Mouse (Mus musculus): ENCODE measurements around the gene Ctu1. TPM values are rescaled to one million over a fixed set of nuclear protein-coding genes. Genes with fewer than 3 reads are reported as not detected.

Ctu1 gene
- polyA plus RNA-seq, 1 experiment from 2014 or later, result 10.8 TPM

- DNase-seq (no peak), ATAC-seq (ENCODE audit: insufficient read depth) (no peak)
- Histone ChIP-seq H3K4me3 (ENCODE audit: low read depth, low read length) (no peak overlapping the region), H3K27ac (ENCODE audit: low read depth) (no peak overlapping the region), H3K36me3 (ENCODE audit: insufficient read depth) (no peaks in the 10 kb centered on the region), H3K9me3 (ENCODE audit: low read depth, low read length) (no peaks in the 10 kb centered on the region), H3K4me2 (no peak overlapping the region), H3K27me3 (ENCODE audit: insufficient read depth, low read length) (no peaks in the 10 kb centered on the region), H3K9ac (no peak overlapping the region), H3K4me1 (ENCODE audit: insufficient read depth) (no peaks in the 10 kb centered on the region)
- TF ChIP-seq CTCF (IDR thresholded peaks at IDR 0.05; ENCODE audit: low read depth), result no peak
- 61% methylated on average over 2 of the region's 2 CpGs for WGBS
Measured at GRCm38 (mm10) chr7:43636194-43636593, 35.6 kb upstream of the Ctu1 start.

GRCm38 (mm10) chr7:43637118-43637517 is 34.7 kb upstream of the Ctu1 start:
- H3K4me2 ChIP-seq, result no peak overlapping the region
- DNase-seq, result no peak
- H3K9ac ChIP-seq, result no peak overlapping the region
- no peak overlapping the region for H3K4me3 ChIP-seq (ENCODE audit: low read depth, low read length)
- H3K9me3 ChIP-seq (ENCODE audit: low read depth, low read length), result no peaks in the 10 kb centered on the region
- H3K27me3 ChIP-seq (ENCODE audit: insufficient read depth, low read length), result no peaks in the 10 kb centered on the region
- 83% methylated on average over 1 of the region's 1 CpGs for WGBS
- ATAC-seq (ENCODE audit: insufficient read depth), result no peak
- no peaks in the 10 kb centered on the region for H3K4me1 ChIP-seq (ENCODE audit: insufficient read depth)
- H3K27ac ChIP-seq (ENCODE audit: low read depth), result no peak overlapping the region
- H3K36me3 ChIP-seq (ENCODE audit: insufficient read depth), result no peaks in the 10 kb centered on the region
- no peak for TF ChIP-seq CTCF (IDR thresholded peaks at IDR 0.05; ENCODE audit: low read depth)

- Histone ChIP-seq H3K27ac (ENCODE audit: low read depth) (no peak overlapping the region), H3K9ac (no peak overlapping the region), H3K27me3 (ENCODE audit: insufficient read depth, low read length) (no peaks in the 10 kb centered on the region), H3K4me2 (no peak overlapping the region), H3K36me3 (ENCODE audit: insufficient read depth) (no peaks in the 10 kb centered on the region), H3K4me3 (ENCODE audit: low read depth, low read length) (no peak overlapping the region), H3K9me3 (ENCODE audit: low read depth, low read length) (no peaks in the 10 kb centered on the region), H3K4me1 (ENCODE audit: insufficient read depth) (no peaks in the 10 kb centered on the region)
- no peak for DNase-seq
- no peak for ATAC-seq (ENCODE audit: insufficient read depth)
- TF ChIP-seq CTCF (IDR thresholded peaks at IDR 0.05; ENCODE audit: low read depth), result no peak
- WGBS, result 71% methylated on average over 5 of the region's 5 CpGs
Measured at GRCm38 (mm10) chr7:43642587-43642986, 29.2 kb upstream of the Ctu1 start.

- ATAC-seq (ENCODE audit: insufficient read depth) (no peak), DNase-seq (no peak)
- Histone ChIP-seq H3K27ac (ENCODE audit: low read depth) (no peak overlapping the region), H3K36me3 (ENCODE audit: insufficient read depth) (no peaks in the 10 kb centered on the region), H3K4me1 (ENCODE audit: insufficient read depth) (no peaks in the 10 kb centered on the region), H3K9ac (no peak overlapping the region), H3K9me3 (ENCODE audit: low read depth, low read length) (no peaks in the 10 kb centered on the region), H3K4me2 (no peak overlapping the region), H3K4me3 (ENCODE audit: low read depth, low read length) (no peak overlapping the region), H3K27me3 (ENCODE audit: insufficient read depth, low read length) (no peaks in the 10 kb centered on the region)
- TF ChIP-seq CTCF (IDR thresholded peaks at IDR 0.05; ENCODE audit: low read depth), result no peak
- WGBS, result 66% methylated on average over 17 of the region's 17 CpGs
Measured at GRCm38 (mm10) chr7:43643046-43643652, 28.7 kb upstream of the Ctu1 start.

GRCm38 (mm10) chr7:43652683-43653082 is 19.1 kb upstream of the Ctu1 start:
- DNase-seq (no peak), ATAC-seq (ENCODE audit: insufficient read depth) (no peak)
- WGBS, result 85% methylated on average over 6 of the region's 6 CpGs
- Histone ChIP-seq H3K9ac (no peak overlapping the region), H3K27me3 (ENCODE audit: insufficient read depth, low read length) (no peaks in the 10 kb centered on the region), H3K36me3 (ENCODE audit: insufficient read depth) (no peaks in the 10 kb centered on the region), H3K9me3 (ENCODE audit: low read depth, low read length) (no peaks in the 10 kb centered on the region; the same call in 1 of the 2 replicates), H3K4me1 (ENCODE audit: insufficient read depth) (no peaks in the 10 kb centered on the region), H3K4me2 (no peak overlapping the region), H3K27ac (ENCODE audit: low read depth) (no peak overlapping the region), H3K4me3 (ENCODE audit: low read depth, low read length) (no peak overlapping the region)
- TF ChIP-seq CTCF (IDR thresholded peaks at IDR 0.05; ENCODE audit: low read depth), result no peak

GRCm38 (mm10) chr7:43654519-43654918 is 17.3 kb upstream of the Ctu1 start:
- DNase-seq, result no peak

GRCm38 (mm10) chr7:43656232-43656631 is 15.6 kb upstream of the Ctu1 start:
- H3K27ac ChIP-seq (ENCODE audit: low read depth), result no peak overlapping the region
- H3K4me3 ChIP-seq (ENCODE audit: low read depth, low read length), result no peak overlapping the region
- no peak overlapping the region for H3K9ac ChIP-seq
- DNase-seq, result no peak
- H3K4me1 ChIP-seq (ENCODE audit: insufficient read depth), result no peaks in the 10 kb centered on the region
- WGBS, result 60% methylated on average over 6 of the region's 6 CpGs
- no peaks in the 10 kb centered on the region for H3K27me3 ChIP-seq (ENCODE audit: insufficient read depth, low read length)
- TF ChIP-seq CTCF (IDR thresholded peaks at IDR 0.05; ENCODE audit: low read depth), result no peak
- no peak for ATAC-seq (ENCODE audit: insufficient read depth)
- H3K9me3 ChIP-seq (ENCODE audit: low read depth, low read length), result no peaks in the 10 kb centered on the region; the same call in 1 of the 2 replicates
- H3K36me3 ChIP-seq (ENCODE audit: insufficient read depth), result no peaks in the 10 kb centered on the region
- no peak overlapping the region for H3K4me2 ChIP-seq

More at GRCm38 (mm10) chr7:43654519-43654918, 17.3 kb upstream of the Ctu1 start:
- Histone ChIP-seq H3K36me3 (ENCODE audit: insufficient read depth) (no peaks in the 10 kb centered on the region), H3K27ac (ENCODE audit: low read depth) (no peak overlapping the region), H3K9ac (no peak overlapping the region), H3K4me1 (ENCODE audit: insufficient read depth) (no peaks in the 10 kb centered on the region), H3K9me3 (ENCODE audit: low read depth, low read length) (no peaks in the 10 kb centered on the region; the same call in 1 of the 2 replicates), H3K4me3 (ENCODE audit: low read depth, low read length) (no peak overlapping the region), H3K4me2 (no peak overlapping the region), H3K27me3 (ENCODE audit: insufficient read depth, low read length) (no peaks in the 10 kb centered on the region)
- no peak for TF ChIP-seq CTCF (IDR thresholded peaks at IDR 0.05; ENCODE audit: low read depth)
- ATAC-seq (ENCODE audit: insufficient read depth), result no peak
- 68% methylated on average over 3 of the region's 3 CpGs for WGBS
